Mouse (Mus musculus): ENCODE data around the gene Spaca4. TPM values are rescaled to one million over a fixed set of nuclear protein-coding genes. Genes with fewer than 3 reads are reported as not detected.
A peak's percentile ranks its signal among the peaks of the same experiment; 100 is the strongest.

Spaca4 gene
- total and polyA plus RNA-seq, 3 experiments = not detected

- Histone ChIP-seq H3K27ac (ENCODE audit: insufficient read depth, low read depth) (peak overlapping the region; percentile 18; the same call in 1 of the 2 replicates), H3K4me2 (ENCODE audit: insufficient read depth, low read depth, poor library complexity, severe bottlenecking) (peak overlapping the region; percentile 19; the same call in 1 of the 2 replicates), H3K4me1 (ENCODE audit: control insufficient read depth in 1 of 2, insufficient read depth in 2 of 2) (peaks cover 34 to 66% of the 10 kb centered on the region in 2 experiments), H3K9ac (ENCODE audit: insufficient read depth, low read depth) (peak overlapping the region; percentile 7; the same call in 1 of the 2 replicates), H3K27me3 (replicated peaks) (no peaks in the 10 kb centered on the region), H3K79me2 (replicated peaks; ENCODE audit: control insufficient read depth, extremely low read depth, insufficient read depth, poor library complexity, severe bottlenecking) (no peaks in the 10 kb centered on the region), H3K9me3 (replicated peaks; ENCODE audit: low read length) (no peaks in the 10 kb centered on the region), H3K36me3 (replicated peaks in 1 of 2; ENCODE audit: control insufficient read depth in 1 of 2, insufficient read depth in 1 of 2, low read length in 1 of 2) (no peaks in the 10 kb centered on the region), H3K4me3 (replicated peaks in 1 of 3; ENCODE audit: low read depth in 2 of 3, low read length in 2 of 3, poor library complexity in 1 of 3) (no peak overlapping the region)
- no peak for TF ChIP-seq POLR2AphosphoS2 (IDR thresholded peaks at IDR 0.05; ENCODE audit: low read depth, low read length)
- TF ChIP-seq RAD21 (IDR thresholded peaks at IDR 0.05; ENCODE audit: low read depth, low read length) = no peak
- TF ChIP-seq MXI1 (IDR thresholded peaks at IDR 0.05; ENCODE audit: low read depth, low read length) = no peak
- peak; percentile 47 for TF ChIP-seq ETS1 (conservative IDR thresholded peaks at IDR 0.05; ENCODE audit: low read depth, low read length)
- no peak for TF ChIP-seq SIN3A (IDR thresholded peaks at IDR 0.05; ENCODE audit: low read length)
- TF ChIP-seq IRF4 (IDR thresholded peaks at IDR 0.05; ENCODE audit: low read depth, low read length) = peak; percentile 39; the same call in 1 of the 2 replicates
- no peak for TF ChIP-seq UBTF (IDR thresholded peaks at IDR 0.05; ENCODE audit: low read depth, low read length)
- 0 out of 2 replicates have a peak, but pooled peaks have one; percentile 14 for TF ChIP-seq MAZ (IDR thresholded peaks at IDR 0.05; ENCODE audit: low read depth, low read length)
- TF ChIP-seq BHLHE40 (IDR thresholded peaks at IDR 0.05; ENCODE audit: low read depth, low read length) = peak; percentile 83
- in situ Hi-C loops (cut with MboI; ENCODE audit: low pct_ligation_motif_present, low pct_unique_long_range_greater_than_20kb, low sequenced_read_pairs) = loop anchor here (5.0 to 10.0 kb wide), 3 partner anchors 43 to 215 kb away; partner anchors contain the start of genes Bax and Mamstr
- dilution Hi-C loops (cut with MboI; ENCODE audit: extremely low pct_ligation_motif_present, extremely low pct_unique_long_range_greater_than_20kb, low sequenced_read_pairs) = no loop called here
- DNase-seq (ENCODE audit: extremely low read depth) = peak; percentile 32
Observed at GRCm38 (mm10) chr7:45679966-45680621, 45.5 kb downstream of the Spaca4 start.

- Histone ChIP-seq H3K36me3 (replicated peaks in 1 of 2; ENCODE audit: control insufficient read depth in 1 of 2, insufficient read depth in 1 of 2, low read length in 1 of 2) (no peaks in the 10 kb centered on the region), H3K4me3 (replicated peaks in 1 of 3; ENCODE audit: low read depth in 2 of 3, low read length in 2 of 3, poor library complexity in 1 of 3) (no peak overlapping the region), H3K79me2 (replicated peaks; ENCODE audit: control insufficient read depth, extremely low read depth, insufficient read depth, poor library complexity, severe bottlenecking) (no peaks in the 10 kb centered on the region), H3K27ac (ENCODE audit: insufficient read depth, low read depth) (no peak overlapping the region), H3K27me3 (replicated peaks) (no peaks in the 10 kb centered on the region), H3K9me3 (replicated peaks; ENCODE audit: low read length) (no peaks in the 10 kb centered on the region), H3K4me2 (ENCODE audit: insufficient read depth, low read depth, poor library complexity, severe bottlenecking) (no peak overlapping the region), H3K9ac (ENCODE audit: insufficient read depth, low read depth) (no peak overlapping the region), H3K4me1 (ENCODE audit: control insufficient read depth in 1 of 2, insufficient read depth in 2 of 2) (peaks cover 31 to 50% of the 10 kb centered on the region in 2 experiments)
- dilution Hi-C loops (cut with MboI; ENCODE audit: extremely low pct_ligation_motif_present, extremely low pct_unique_long_range_greater_than_20kb, low sequenced_read_pairs) = no loop called here
- in situ Hi-C loops (cut with MboI; ENCODE audit: low pct_ligation_motif_present, low pct_unique_long_range_greater_than_20kb, low sequenced_read_pairs) = no loop called here
- DNase-seq (ENCODE audit: extremely low read depth) = no peak
- TF ChIP-seq PAX5 (IDR thresholded peaks at IDR 0.05; ENCODE audit: low read length) (no peak), USF1 (IDR thresholded peaks at IDR 0.05; ENCODE audit: low read depth, low read length) (no peak), MAX (IDR thresholded peaks at IDR 0.05; ENCODE audit: low read length) (no peak), MAFK (IDR thresholded peaks at IDR 0.05; ENCODE audit: insufficient replicate concordance, low read length) (no peak), IRF4 (IDR thresholded peaks at IDR 0.05; ENCODE audit: low read depth, low read length) (no peak), MAZ (IDR thresholded peaks at IDR 0.05; ENCODE audit: low read depth, low read length) (no peak), TCF12 (IDR thresholded peaks at IDR 0.05; ENCODE audit: low read depth, low read length) (no peak), CHD2 (IDR thresholded peaks at IDR 0.05; ENCODE audit: low read length) (no peak), RAD21 (IDR thresholded peaks at IDR 0.05; ENCODE audit: low read depth, low read length) (no peak), BHLHE40 (IDR thresholded peaks at IDR 0.05; ENCODE audit: low read depth, low read length) (no peak), ZKSCAN1 (IDR thresholded peaks at IDR 0.05; ENCODE audit: borderline replicate concordance, low read depth, low read length) (no peak), CHD1 (IDR thresholded peaks at IDR 0.05; ENCODE audit: low read depth, low read length) (no peak)
Observed at GRCm38 (mm10) chr7:45678513-45678912, 47.1 kb downstream of the Spaca4 start.

Measured in CH12.LX (cell line).